Mouse (Mus musculus): ENCODE measurements around the gene Elfn2.
A peak's percentile ranks its signal among the peaks of the same experiment; 100 is the strongest.

Gene Elfn2

DNA sequence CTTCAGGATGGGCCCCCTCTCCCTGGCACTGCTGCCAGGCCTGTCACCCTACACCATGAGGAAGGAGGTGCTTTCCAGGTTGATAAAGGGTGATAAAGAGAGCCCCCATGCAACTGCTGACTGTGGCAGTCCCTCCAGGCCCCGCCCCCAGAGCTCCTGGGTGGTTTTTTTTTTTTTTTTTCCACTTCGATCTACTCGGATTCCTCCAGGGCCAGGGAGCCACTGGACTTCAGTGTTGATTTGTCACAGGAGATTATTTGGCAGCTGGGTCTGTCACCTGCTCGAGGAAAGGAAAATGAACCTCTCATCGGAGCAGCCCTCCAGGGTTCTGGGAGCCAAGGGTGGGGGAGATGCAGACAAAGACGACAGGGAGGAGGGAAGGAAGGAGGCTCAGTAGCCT, 74.9 kb downstream of the Elfn2 start:
- Histone ChIP-seq H3K27me3 (ENCODE audit: insufficient read depth, low read length) (peaks cover 48% of the 10 kb centered on the region), H3K4me1 (replicated peaks; ENCODE audit: low read depth, low read length) (peaks cover 7% of the 10 kb centered on the region; the same call in 1 of the 2 replicates), H3K36me3 (ENCODE audit: insufficient read depth, low read length) (no peaks in the 10 kb centered on the region), H3K9me3 (ENCODE audit: low read length) (no peaks in the 10 kb centered on the region), H3K4me3 (replicated peaks; ENCODE audit: low read length) (no peak overlapping the region)
- TF ChIP-seq NANOG (IDR thresholded peaks at IDR 0.05; ENCODE audit: borderline replicate concordance, low read length) (no peak), POU5F1 (IDR thresholded peaks at IDR 0.05; ENCODE audit: borderline replicate concordance, low read length) (no peak), CTCF (conservative IDR thresholded peaks at IDR 0.05; ENCODE audit: low read length) (no peak)

DNA sequence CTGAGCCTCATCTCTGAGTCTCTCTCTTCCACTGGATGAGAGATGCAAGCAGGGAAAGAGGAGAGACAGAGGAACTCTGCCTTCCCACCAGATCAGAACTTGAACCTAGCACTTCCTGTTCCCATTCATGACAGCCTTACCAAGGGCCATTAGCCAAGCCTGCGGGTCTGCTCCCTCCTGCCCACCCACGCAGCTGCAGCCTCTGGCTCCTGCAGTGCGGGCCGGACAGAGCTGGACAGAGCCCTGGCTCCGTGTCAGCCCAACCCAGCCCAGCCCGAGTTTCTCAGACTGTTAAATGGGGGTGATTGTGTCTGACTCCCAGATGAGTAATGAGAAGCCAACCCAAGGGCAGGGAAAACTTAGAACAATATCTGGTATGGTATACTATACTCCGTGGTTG, 83.3 kb downstream of the Elfn2 start:
- no peaks in the 10 kb centered on the region for H3K36me3 ChIP-seq (ENCODE audit: insufficient read depth, low read length)
- H3K27me3 ChIP-seq (ENCODE audit: insufficient read depth, low read length), result peaks cover 36% of the 10 kb centered on the region
- H3K4me1 ChIP-seq (replicated peaks; ENCODE audit: low read depth, low read length), result peaks cover 27% of the 10 kb centered on the region
- H3K9me3 ChIP-seq (ENCODE audit: low read length), result no peaks in the 10 kb centered on the region
- TF ChIP-seq NANOG (IDR thresholded peaks at IDR 0.05; ENCODE audit: borderline replicate concordance, low read length) (no peak), CTCF (conservative IDR thresholded peaks at IDR 0.05; ENCODE audit: low read length) (no peak), POU5F1 (IDR thresholded peaks at IDR 0.05; ENCODE audit: borderline replicate concordance, low read length) (no peak)
- no peak overlapping the region for H3K4me3 ChIP-seq (replicated peaks; ENCODE audit: low read length)

DNA sequence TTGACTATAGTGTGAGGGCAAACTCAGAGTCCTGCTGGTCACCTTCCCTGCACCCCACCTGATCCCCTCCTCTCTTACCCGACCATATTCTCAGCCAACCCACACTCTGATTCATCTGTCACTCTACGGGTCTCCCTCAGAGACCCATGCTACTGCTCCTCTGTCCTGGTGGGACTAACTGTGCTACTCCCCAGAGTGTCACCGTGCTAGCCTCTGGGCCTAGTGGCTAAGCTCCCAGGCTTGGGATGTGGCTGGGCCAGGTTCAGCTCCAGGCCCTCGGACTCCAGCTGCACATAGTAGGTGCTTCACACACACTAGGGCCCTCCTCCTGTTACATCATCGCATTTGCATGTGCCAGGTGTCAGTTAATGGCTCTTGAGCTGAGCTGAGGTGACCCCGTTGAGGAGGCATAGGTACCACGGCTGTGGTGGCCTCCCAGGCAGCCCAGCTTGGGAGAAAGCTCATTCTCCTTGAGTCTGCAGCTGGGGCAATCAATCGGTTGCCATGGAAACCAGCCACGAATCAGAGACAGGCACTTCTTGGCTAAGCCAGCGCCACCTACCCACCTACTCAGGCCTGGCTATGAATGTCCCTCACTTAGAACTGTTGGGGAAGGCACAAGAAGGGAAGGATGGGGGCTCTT, 84.4 kb downstream of the Elfn2 start:
- TF ChIP-seq POU5F1 (IDR thresholded peaks at IDR 0.05; ENCODE audit: borderline replicate concordance, low read length) (no peak), CTCF (conservative IDR thresholded peaks at IDR 0.05; ENCODE audit: low read length) (no peak), NANOG (IDR thresholded peaks at IDR 0.05; ENCODE audit: borderline replicate concordance, low read length) (no peak)
- no peaks in the 10 kb centered on the region for H3K9me3 ChIP-seq (ENCODE audit: low read length)

DNA sequence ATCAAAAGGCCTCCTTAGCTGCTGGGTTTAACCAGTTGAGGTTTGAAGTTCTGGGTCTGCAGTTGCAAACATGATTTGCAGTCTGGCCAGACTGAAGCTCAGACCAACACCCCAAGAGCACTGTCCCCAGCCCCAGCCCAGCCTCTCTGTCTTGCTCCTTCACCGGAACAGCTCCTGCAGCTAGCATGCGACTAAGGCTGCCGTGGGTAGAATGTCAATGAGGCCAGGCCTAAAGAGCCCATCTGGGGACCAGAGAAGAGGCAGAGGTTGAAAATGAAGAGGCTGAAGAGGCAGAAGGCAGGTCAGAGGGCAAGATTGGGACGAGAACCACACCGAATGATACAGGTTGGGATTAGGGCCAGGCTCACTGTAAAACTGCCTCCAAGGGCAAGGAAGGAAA, 85.2 kb downstream of the Elfn2 start:
- TF ChIP-seq POU5F1 (IDR thresholded peaks at IDR 0.05; ENCODE audit: borderline replicate concordance, low read length) (no peak), CTCF (conservative IDR thresholded peaks at IDR 0.05; ENCODE audit: low read length) (no peak), NANOG (IDR thresholded peaks at IDR 0.05; ENCODE audit: borderline replicate concordance, low read length) (no peak)
- no peak overlapping the region for H3K4me3 ChIP-seq (replicated peaks; ENCODE audit: low read length)
- H3K27me3 ChIP-seq (ENCODE audit: insufficient read depth, low read length), result peaks cover 40% of the 10 kb centered on the region
- peaks cover 38% of the 10 kb centered on the region for H3K4me1 ChIP-seq (replicated peaks; ENCODE audit: low read depth, low read length)
- H3K36me3 ChIP-seq (ENCODE audit: insufficient read depth, low read length), result no peaks in the 10 kb centered on the region
- no peaks in the 10 kb centered on the region for H3K9me3 ChIP-seq (ENCODE audit: low read length)

More for the DNA sequence above, 84.4 kb downstream of the Elfn2 start:
- peaks cover 35% of the 10 kb centered on the region for H3K27me3 ChIP-seq (ENCODE audit: insufficient read depth, low read length)
- H3K4me1 ChIP-seq (replicated peaks; ENCODE audit: low read depth, low read length), result peaks cover 30% of the 10 kb centered on the region
- no peak overlapping the region for H3K4me3 ChIP-seq (replicated peaks; ENCODE audit: low read length)
- no peaks in the 10 kb centered on the region for H3K36me3 ChIP-seq (ENCODE audit: insufficient read depth, low read length)

DNA sequence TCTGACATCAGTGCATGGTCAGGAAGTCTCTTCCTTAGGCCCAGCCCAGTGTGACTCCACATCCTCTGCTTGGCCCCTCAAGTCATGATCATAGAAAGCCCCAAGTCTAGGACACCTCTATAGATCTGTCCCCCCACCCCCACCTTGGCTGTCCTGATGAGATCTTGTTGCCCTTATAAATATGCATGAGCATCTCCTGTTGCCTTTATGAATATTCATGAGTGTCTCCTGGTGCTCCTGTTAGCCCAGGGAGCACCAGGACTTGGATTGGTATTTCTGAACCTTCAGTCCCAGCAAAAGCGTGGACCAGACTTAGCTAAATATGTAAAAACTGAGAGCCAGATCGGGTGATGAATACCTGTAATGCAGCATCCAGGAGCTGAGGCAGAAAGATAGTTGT, 86.2 kb downstream of the Elfn2 start:
- peaks cover 37% of the 10 kb centered on the region for H3K4me1 ChIP-seq (replicated peaks; ENCODE audit: low read depth, low read length)
- H3K4me3 ChIP-seq (replicated peaks; ENCODE audit: low read length), result no peak overlapping the region
- peaks cover 47% of the 10 kb centered on the region for H3K27me3 ChIP-seq (ENCODE audit: insufficient read depth, low read length)
- H3K9me3 ChIP-seq (ENCODE audit: low read length), result no peaks in the 10 kb centered on the region
- no peaks in the 10 kb centered on the region for H3K36me3 ChIP-seq (ENCODE audit: insufficient read depth, low read length)
- TF ChIP-seq NANOG (IDR thresholded peaks at IDR 0.05; ENCODE audit: borderline replicate concordance, low read length), result no peak
- TF ChIP-seq POU5F1 (IDR thresholded peaks at IDR 0.05; ENCODE audit: borderline replicate concordance, low read length), result peak; percentile 91; the same call in 1 of the 2 replicates

DNA sequence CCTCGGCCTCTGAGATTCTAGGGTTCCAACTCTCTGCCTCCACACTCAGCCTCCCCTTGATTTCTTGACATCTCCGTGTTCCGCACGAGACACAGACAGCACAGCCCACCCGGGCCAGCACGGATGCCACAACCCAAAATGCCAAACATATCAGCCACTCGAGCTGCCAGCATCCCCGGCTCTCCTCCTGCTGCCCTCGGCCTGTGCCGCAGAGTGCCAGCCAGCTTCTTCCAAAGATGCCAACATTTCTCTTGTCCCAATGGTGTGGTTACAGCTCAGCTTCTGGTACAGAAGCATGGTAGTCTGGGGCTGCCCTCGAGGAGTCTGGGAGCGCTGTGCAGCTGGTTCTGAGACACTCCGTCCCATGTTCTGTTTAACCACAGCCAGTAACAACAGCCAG, 92.3 kb downstream of the Elfn2 start:
- Histone ChIP-seq H3K36me3 (ENCODE audit: insufficient read depth, low read length) (no peaks in the 10 kb centered on the region), H3K9me3 (ENCODE audit: low read length) (no peaks in the 10 kb centered on the region), H3K27me3 (ENCODE audit: insufficient read depth, low read length) (peaks cover 45% of the 10 kb centered on the region), H3K4me3 (replicated peaks; ENCODE audit: low read length) (no peak overlapping the region), H3K4me1 (replicated peaks; ENCODE audit: low read depth, low read length) (peaks cover 13% of the 10 kb centered on the region)
- TF ChIP-seq CTCF (conservative IDR thresholded peaks at IDR 0.05; ENCODE audit: low read length) (no peak), NANOG (IDR thresholded peaks at IDR 0.05; ENCODE audit: borderline replicate concordance, low read length) (no peak), POU5F1 (IDR thresholded peaks at IDR 0.05; ENCODE audit: borderline replicate concordance, low read length) (no peak)

DNA sequence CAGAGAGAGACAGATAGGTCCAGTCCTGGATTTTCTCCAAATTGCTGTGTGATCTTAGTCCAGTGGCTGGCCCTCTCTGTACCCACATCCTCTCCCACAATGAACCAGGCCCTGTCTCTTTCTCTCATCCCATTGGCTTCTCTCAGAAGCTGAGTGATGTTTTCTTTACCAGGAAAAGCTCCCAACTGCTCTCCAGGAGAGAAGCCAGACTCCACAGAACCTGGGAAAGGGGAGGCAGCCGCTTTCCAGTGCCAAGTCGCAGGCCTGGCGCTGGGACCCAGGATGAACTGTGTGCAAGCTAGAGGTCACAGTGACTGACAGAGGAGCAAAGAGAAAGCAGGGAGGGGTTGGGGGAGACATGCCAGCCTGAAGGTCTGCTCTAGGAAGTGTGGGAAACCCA, 93.6 kb downstream of the Elfn2 start:
- TF ChIP-seq NANOG (IDR thresholded peaks at IDR 0.05; ENCODE audit: borderline replicate concordance, low read length) (no peak), CTCF (conservative IDR thresholded peaks at IDR 0.05; ENCODE audit: low read length) (no peak), POU5F1 (IDR thresholded peaks at IDR 0.05; ENCODE audit: borderline replicate concordance, low read length) (no peak)
- H3K36me3 ChIP-seq (ENCODE audit: insufficient read depth, low read length), result no peaks in the 10 kb centered on the region
- H3K27me3 ChIP-seq (ENCODE audit: insufficient read depth, low read length), result peaks cover 53% of the 10 kb centered on the region
- H3K9me3 ChIP-seq (ENCODE audit: low read length), result no peaks in the 10 kb centered on the region
- H3K4me3 ChIP-seq (replicated peaks; ENCODE audit: low read length), result no peak overlapping the region
- peaks cover 11% of the 10 kb centered on the region for H3K4me1 ChIP-seq (replicated peaks; ENCODE audit: low read depth, low read length)

DNA sequence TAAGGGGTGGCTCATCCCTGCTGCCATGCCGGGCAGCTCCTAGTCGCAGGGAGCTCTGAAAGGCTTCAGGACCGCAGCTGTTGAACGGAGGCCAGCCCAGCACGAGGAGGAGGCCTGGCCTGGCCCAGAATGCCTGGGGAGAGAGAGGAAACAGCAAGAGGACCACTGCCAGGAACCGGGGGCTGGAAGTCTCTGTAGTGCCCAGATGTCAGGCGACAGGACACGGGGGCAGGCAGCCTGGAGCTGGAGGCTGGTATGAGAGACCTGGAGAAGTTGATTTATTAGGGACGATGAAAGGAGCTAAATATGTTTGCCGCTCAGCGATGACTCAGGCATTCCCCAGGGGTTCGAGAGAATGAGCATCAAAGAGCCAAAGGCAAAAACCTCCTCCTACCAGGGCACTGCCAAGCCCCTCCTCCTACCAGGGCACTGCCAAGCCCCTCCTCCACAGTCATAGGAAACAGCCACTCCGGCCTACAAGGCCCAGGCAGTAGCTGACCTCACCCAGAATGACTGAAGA, 94.1 kb downstream of the Elfn2 start:
- no peak for TF ChIP-seq POU5F1 (IDR thresholded peaks at IDR 0.05; ENCODE audit: borderline replicate concordance, low read length)
- TF ChIP-seq NANOG (IDR thresholded peaks at IDR 0.05; ENCODE audit: borderline replicate concordance, low read length), result no peak
- no peak for TF ChIP-seq CTCF (conservative IDR thresholded peaks at IDR 0.05; ENCODE audit: low read length)
- H3K9me3 ChIP-seq (ENCODE audit: low read length), result no peaks in the 10 kb centered on the region
- H3K4me3 ChIP-seq (replicated peaks; ENCODE audit: low read length), result no peak overlapping the region
- H3K4me1 ChIP-seq (replicated peaks; ENCODE audit: low read depth, low read length), result peaks cover 11% of the 10 kb centered on the region
- no peaks in the 10 kb centered on the region for H3K36me3 ChIP-seq (ENCODE audit: insufficient read depth, low read length)
- H3K27me3 ChIP-seq (ENCODE audit: insufficient read depth, low read length), result peaks cover 55% of the 10 kb centered on the region

DNA sequence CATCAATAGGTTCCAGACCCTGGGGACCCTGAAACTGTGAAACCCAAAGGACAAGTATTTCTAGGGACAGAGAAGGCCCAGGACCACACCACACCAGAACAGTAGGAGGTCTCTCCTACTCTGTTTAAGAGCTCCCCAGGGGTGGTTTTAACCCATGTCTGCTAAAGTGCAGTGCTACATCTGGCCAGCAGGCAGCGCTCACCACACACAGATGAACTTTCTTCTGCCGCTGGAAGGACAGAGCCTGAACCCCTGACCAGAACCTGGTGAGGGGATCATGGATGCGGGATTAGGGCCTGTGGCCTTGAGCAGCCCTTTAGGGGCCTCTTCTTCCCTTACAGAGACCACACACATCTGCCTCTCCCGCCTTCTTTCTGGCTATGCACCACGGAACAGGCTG, 95.1 kb downstream of the Elfn2 start:
- no peaks in the 10 kb centered on the region for H3K9me3 ChIP-seq (ENCODE audit: low read length)
- H3K4me3 ChIP-seq (replicated peaks; ENCODE audit: low read length), result no peak overlapping the region
- peaks cover 50% of the 10 kb centered on the region for H3K27me3 ChIP-seq (ENCODE audit: insufficient read depth, low read length)
- TF ChIP-seq CTCF (conservative IDR thresholded peaks at IDR 0.05; ENCODE audit: low read length) (peak; percentile 99), NANOG (IDR thresholded peaks at IDR 0.05; ENCODE audit: borderline replicate concordance, low read length) (no peak)
- H3K4me1 ChIP-seq (replicated peaks; ENCODE audit: low read depth, low read length), result peaks cover 1% of the 10 kb centered on the region; the same call in 1 of the 2 replicates
- H3K36me3 ChIP-seq (ENCODE audit: insufficient read depth, low read length), result no peaks in the 10 kb centered on the region
